Comparison of ENCODE assay signal across 8 mouse cellular contexts in genomic region chr9:77596355-77596754, GRCm38 (mm10). TPM values are rescaled to one million over a fixed set of nuclear protein-coding genes. Genes with fewer than 3 reads are reported as not detected.
DNase-seq lines count a peak whose midpoint lies in the region; ATAC-seq and TF ChIP-seq lines count a peak whose summit lies in the region.

No protein-coding gene starts in this region.

- H3K36me3 ChIP-seq in neural tube, embryonic 15.5 days: no peaks in the 10 kb centered on the region
- H3K36me3 ChIP-seq in limb, embryonic 14.5 days (ENCODE audit: control insufficient read depth, insufficient read depth, low read length): no peaks in the 10 kb centered on the region

- H3K4me1 ChIP-seq in neural tube, embryonic 15.5 days: peaks cover 8% of the 10 kb centered on the region
- no peaks in the 10 kb centered on the region for H3K4me1 ChIP-seq in limb, embryonic 14.5 days (ENCODE audit: control insufficient read depth, insufficient read depth, low read length)

- no peak for ATAC-seq in neural tube, embryonic 15.5 days (ENCODE audit: low FRiP score)
- no peak for ATAC-seq in limb, embryonic 14.5 days (ENCODE audit: low FRiP score, low read depth)

- no peak overlapping the region for H3K4me2 ChIP-seq in neural tube, embryonic 15.5 days
- no peak overlapping the region for H3K4me2 ChIP-seq in limb, embryonic 14.5 days (replicated peaks; ENCODE audit: low read depth, low read length, severe bottlenecking)

- H3K9ac ChIP-seq in neural tube, embryonic 15.5 days (replicated peaks): no peak overlapping the region
- no peak overlapping the region for H3K9ac ChIP-seq in limb, embryonic 14.5 days (ENCODE audit: low read depth, low read length, severe bottlenecking)

- H3K9me3 ChIP-seq in neural tube, embryonic 15.5 days (replicated peaks): 0 out of 2 replicates have a peak, but pooled peaks cover 3% of the 10 kb centered on the region
- no peaks in the 10 kb centered on the region for H3K9me3 ChIP-seq in limb, embryonic 14.5 days (ENCODE audit: control insufficient read depth, low read length)

- TF ChIP-seq POLR2A in limb, embryonic 14.5 days (IDR thresholded peaks at IDR 0.05; ENCODE audit: borderline replicate concordance, extremely low read depth, insufficient read depth, insufficient read length): no peak

- no peaks in the 10 kb centered on the region for H3K27me3 ChIP-seq in neural tube, embryonic 15.5 days (replicated peaks)
- no peaks in the 10 kb centered on the region for H3K27me3 ChIP-seq in limb, embryonic 14.5 days (ENCODE audit: control insufficient read depth, insufficient read depth, low read length)

- DNase-seq in neural tube, embryonic 10.5 days (ENCODE audit: extremely low spot score, low spot score): peak; percentile 77
- peak; percentile 39 for DNase-seq in c-Kit-negative CD71-positive TER-119-positive erythroid progenitor cells, embryonic 14.5 days (ENCODE audit: low read depth, low spot score)
- DNase-seq in forelimb bud, embryonic 11.5 days (ENCODE audit: low read depth, low spot score): peak; percentile 74
- peak; percentile 91 for DNase-seq in induced T-regulatory cell, adult 2 months (ENCODE audit: low read depth)
- peak; percentile 56 for DNase-seq in limb, embryonic 14.5 days (ENCODE audit: low spot score)
- DNase-seq in ovary, postnatal 10 days (ENCODE audit: low spot score): peak; percentile 62
- peak; percentile 49 to 87 for DNase-seq in thymus, postnatal 10 days (ENCODE audit: low spot score in 2 of 2)

- H3K27ac ChIP-seq in neural tube, embryonic 15.5 days (replicated peaks): no peak overlapping the region
- no peak overlapping the region for H3K27ac ChIP-seq in limb, embryonic 14.5 days (replicated peaks; ENCODE audit: low read depth, low read length)

- H3K4me3 ChIP-seq in neural tube, embryonic 15.5 days (replicated peaks): no peak overlapping the region
- H3K4me3 ChIP-seq in limb, embryonic 14.5 days (replicated peaks; ENCODE audit: low read length): no peak overlapping the region

- 25% methylated on average over 7 of the region's 7 CpGs for WGBS in neural tube, embryonic 15.5 days
- 27% methylated on average over 7 of the region's 7 CpGs for WGBS in limb, embryonic 14.5 days

RNA-seq across cellular contexts. Expression of gene Klhl31, which starts 39.9 kb away (rescaled TPM):
- 1.0 and 1.2 TPM in 2 replicates for polyA plus RNA-seq in neural tube, embryonic 15.5 days (2015; fragmentation: Nextera tagmentation; extraction: Ambion mirVana)
- 2.7 and 3.1 TPM in 2 replicates for polyA plus RNA-seq in limb, embryonic 14.5 days (2012; rRNA removed)
- 11.7 and 17.1 TPM in 2 replicates for polyA plus RNA-seq in limb, embryonic 14.5 days (2014; fragmentation: Nextera tagmentation; extraction: Ambion mirVana)

RNA-seq across cellular contexts. Expression of gene Lrrc1, which starts 51.7 kb away (rescaled TPM):
- 4.8 and 8.6 TPM in 2 replicates for polyA plus RNA-seq in neural tube, embryonic 15.5 days (2015; fragmentation: Nextera tagmentation; extraction: Ambion mirVana)
- 26.6 and 27.7 TPM in 2 replicates for polyA plus RNA-seq in limb, embryonic 14.5 days (2012; rRNA removed)
- 14.0 and 16.8 TPM in 2 replicates for polyA plus RNA-seq in limb, embryonic 14.5 days (2014; fragmentation: Nextera tagmentation; extraction: Ambion mirVana)

Comparison
In these comparisons a context has a peak if more than half of its experiments do, and no peak if none do; other contexts are left out.
1. DNase-seq: peak in every context shown above with its lines; median percentile 91 in induced T-regulatory cell, adult 2 months; 77 in neural tube, embryonic 10.5 days; 74 in forelimb bud, embryonic 11.5 days; 68 in thymus, postnatal 10 days; 62 in ovary, postnatal 10 days; 56 in limb, embryonic 14.5 days; 39 in c-Kit-negative CD71-positive TER-119-positive erythroid progenitor cells, embryonic 14.5 days.